Mouse (Mus musculus) cerebellum, adult 9-10 months (tissue): ENCODE results near the gene Usp13.
A peak's percentile ranks its signal among the peaks of the same experiment; 100 is the strongest.

Experiments used
- DNase-seq: peaks from one replicate; pipeline ENCODE4 v3.0.0; 2022

The Usp13 gene

DNA sequence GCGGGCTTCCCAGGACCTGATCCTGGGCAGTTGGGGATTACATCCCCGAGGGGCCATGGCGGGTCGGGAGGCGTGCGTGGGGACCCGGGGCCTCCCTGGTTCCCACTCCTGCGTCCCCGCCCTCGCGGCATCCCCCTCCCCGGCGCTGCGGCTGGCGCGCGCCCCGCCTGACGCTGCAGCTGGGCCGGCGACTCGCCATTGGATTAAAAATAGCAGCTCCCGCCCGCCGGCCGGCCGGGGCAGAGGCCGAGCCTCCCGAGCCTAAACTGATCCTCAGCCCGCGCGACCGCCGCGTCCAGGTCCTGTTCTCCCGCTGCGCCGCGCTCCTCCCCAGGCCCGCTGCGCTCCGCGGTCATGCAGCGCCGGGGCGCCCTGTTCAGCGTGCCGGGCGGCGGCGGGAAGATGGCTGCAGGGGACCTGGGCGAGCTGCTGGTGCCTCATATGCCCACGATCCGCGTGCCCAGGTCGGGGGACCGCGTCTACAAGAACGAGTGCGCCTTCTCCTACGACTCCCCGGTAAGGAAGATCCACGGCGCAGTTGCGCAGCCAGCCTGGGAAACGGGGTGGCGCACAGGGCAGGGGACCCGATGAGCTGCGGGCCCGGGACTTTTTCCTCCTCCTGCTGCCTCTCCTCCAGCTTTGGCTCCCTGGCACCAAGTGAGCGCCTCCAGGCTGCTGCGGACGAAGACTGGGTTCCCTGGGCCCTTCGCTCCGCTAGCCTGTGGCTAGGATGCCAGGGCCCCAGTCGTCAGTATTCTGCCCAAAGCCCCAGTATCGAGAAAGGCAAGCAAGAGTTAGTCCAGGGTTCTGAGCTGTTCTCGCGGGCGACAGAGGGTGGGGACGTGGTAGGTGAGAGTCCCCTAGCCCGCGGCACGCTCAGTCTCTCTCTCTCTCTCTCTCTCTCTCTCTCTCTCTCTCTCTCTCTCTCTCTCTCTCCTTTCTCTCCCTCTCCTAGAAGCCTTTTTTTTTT, at the start of gene Usp13:
Gene Usp13 (plus strand): TSS at position 190 of the 970 bp plus-strand sequence.
- DNase-seq: peak; percentile 73

- no peak for DNase-seq
These were observed 46.6 kb upstream of the Usp13 start for GRCm38 (mm10) chr3:32770781-32771180.

GRCm38 (mm10) chr3:32817001-32817356, 367 bp upstream of the Usp13 start:
- peak; percentile 53 for DNase-seq

- DNase-seq: peak; percentile 25
These were observed 1.1 kb downstream of the Usp13 start for GRCm38 (mm10) chr3:32818327-32818900.

DNA sequence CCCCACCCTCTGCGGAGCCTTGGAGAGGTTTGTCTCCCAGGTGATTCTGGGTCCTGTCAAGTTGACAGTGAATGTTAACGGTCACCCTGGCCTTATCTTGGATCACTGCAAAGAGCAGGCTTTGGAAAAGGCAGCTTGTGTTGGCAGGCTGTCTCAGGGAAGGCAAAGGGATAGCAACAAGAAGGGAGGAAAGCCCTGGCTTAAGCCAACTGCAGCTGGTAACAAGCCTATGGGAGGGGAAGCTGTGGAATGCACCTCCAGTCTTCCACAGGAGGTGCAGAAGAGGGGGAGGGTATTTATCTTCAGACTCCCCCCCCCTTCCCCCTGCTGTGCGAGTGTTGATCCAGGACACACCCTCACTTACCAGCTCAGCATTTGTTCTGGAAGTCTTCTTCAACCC, 5.3 kb downstream of the Usp13 start:
- DNase-seq: no peak

DNA sequence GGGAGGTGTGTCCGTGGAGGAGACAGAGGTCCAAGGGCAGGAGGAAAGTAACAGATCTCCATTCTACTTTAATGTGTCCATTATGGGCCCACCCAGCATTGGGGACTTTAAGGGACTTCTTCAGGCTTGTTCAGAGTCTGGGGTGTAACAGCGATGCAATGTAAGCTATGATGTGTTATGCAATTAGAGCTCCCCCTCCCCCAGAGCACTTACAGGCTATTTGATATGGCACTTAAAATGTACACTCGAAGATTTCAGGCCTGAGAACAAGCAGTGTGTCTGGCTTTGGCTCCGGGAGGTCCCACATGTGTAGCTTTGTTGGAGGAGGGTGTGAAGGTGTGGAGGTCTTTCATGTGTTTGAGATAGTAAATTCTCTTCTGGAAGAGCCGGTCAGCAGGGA, 7.6 kb downstream of the Usp13 start:
- no peak for DNase-seq

GRCm38 (mm10) chr3:32825964-32826479, 8.7 kb downstream of the Usp13 start:
- DNase-seq: no peak

DNA sequence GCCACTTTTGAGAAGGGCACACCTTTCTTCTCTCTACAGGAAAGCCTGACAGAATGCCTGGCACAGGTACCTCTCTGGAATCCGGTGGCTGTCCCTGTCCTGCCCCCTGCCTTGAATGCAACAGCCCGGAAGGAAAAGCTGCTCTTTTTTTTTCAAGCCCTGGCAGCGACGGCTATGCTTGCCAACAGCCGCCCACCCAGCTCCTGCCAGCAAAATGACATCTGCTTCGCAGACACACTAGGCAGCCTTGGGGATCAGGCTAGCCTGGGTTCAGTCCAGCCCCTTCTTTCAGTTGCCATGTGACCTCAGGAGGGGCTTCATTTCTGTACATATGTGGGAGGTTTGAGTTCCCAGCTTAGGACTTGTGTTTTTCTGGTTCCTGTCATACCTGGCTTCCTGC, 9.4 kb downstream of the Usp13 start:
- DNase-seq: peak; percentile 41

DNA sequence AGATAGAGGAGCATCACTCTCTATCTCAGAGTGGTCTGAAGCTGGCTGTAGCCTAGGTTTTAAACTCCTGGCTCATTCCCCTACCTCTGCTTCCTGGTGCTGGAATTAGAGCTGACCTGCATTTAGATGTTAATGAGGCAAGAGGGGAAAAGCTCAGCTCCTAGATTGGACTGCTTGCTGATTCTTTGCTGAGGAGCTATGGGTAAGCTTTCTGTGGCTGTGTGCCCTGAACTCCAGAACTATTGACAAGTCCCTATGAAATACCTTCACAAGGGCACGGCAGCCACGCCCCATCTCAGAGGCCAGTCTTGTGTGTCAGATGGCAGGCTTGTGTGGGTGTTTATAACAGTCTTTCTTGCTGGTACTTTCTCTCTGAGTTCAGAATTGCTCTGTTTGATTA, 16.5 kb downstream of the Usp13 start:
- DNase-seq: no peak

- DNase-seq: no peak
These were observed 20.5 kb downstream of the Usp13 start for GRCm38 (mm10) chr3:32837847-32838246.

GRCm38 (mm10) chr3:32856362-32857107, 39.2 kb downstream of the Usp13 start:
- DNase-seq: no peak

- DNase-seq: no peak
These were observed 53.7 kb downstream of the Usp13 start for GRCm38 (mm10) chr3:32871081-32871480.

DNA sequence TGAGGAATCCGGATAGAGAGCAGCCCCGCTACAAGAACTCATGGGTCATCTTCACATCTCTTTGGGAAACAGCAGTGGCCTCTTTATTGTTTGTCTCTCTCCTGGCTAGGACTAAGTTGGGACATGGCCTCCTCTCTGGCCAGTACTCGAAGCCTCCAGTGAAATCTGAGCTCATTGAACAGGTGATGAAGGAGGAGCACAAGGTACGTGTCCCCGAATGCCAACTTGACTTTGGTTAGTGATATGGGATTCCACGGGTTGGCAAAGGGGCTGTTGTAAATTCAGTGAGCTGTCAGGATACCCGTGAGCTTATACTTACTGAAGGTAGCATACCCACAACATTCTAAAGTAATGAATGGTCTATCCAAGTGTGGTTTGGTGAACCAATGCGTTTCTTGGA, 69.0 kb downstream of the Usp13 start:
- DNase-seq: no peak

DNA sequence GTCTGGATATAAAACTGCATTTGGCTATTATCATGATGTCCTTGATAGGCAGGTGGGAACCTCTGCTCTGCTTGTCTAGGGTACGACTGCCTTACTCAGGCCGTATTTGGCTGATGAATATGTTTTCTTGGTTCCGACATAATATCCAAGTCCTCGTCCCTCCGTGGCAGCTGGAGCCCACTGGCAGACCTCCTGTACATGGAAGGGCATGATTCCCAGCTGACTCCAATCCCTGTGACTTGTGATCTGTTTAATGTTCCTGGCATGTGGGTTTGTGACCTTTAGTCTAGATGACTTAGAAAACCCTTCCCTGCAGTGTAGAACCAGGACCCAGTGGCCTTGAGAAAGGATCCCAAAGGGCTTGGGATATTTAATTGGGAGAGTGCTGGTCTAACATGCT, 71.5 kb downstream of the Usp13 start:
- no peak for DNase-seq

GRCm38 (mm10) chr3:32890174-32890573, 72.8 kb downstream of the Usp13 start:
- no peak for DNase-seq

- DNase-seq: no peak
These were observed 86.1 kb downstream of the Usp13 start for GRCm38 (mm10) chr3:32903462-32903861.

GRCm38 (mm10) chr3:32904599-32904998, 87.3 kb downstream of the Usp13 start:
- no peak for DNase-seq

- no peak for DNase-seq
These were observed 88.8 kb downstream of the Usp13 start for GRCm38 (mm10) chr3:32905850-32906779.

DNA sequence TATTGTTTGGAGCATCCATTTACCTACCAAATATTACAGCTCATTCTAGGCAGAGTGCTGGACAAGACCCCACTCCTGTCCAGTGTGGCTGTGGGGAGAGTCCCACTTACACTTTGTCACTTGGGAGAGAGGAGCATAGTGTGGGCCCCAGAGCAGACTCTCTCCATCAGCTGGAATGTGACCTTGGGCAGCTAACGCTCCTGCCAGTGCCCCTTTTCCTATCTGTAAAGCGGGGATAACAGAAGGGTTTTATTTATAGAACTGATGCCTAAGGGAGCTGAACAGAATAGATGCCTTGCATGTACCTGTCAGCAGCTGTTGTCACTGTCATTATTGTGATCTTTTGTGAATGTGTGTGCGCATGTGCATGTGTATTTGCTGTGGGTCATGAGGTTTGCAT, 91.1 kb downstream of the Usp13 start:
- no peak for DNase-seq

DNA sequence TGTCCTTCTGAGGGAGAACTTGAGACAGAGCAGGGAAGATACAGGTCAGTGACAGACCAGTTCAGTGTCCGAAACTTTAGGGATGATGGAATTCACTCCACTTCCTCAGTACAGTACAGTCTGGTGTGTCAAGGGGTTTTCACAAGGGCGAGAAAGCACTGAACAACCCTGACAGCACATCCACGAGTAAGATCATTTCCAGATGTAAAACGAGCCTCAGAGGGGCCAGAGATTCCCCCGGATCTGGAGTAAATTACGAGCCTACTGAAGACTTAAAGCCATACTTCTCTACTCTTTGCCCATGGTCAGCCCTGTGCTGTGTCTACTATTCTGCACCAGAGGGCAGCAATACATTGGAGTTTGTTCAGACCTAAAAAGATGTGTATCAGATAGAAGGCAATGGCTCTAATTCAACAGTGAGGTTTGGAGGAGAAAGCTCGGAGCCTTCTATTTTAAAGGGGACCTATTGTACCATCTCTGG, 92.8 kb downstream of the Usp13 start:
- DNase-seq: peak; percentile 22

GRCm38 (mm10) chr3:32924168-32924567, 106.8 kb downstream of the Usp13 start:
- no peak for DNase-seq
